Mouse (Mus musculus) spleen, postnatal 10 days (tissue): ENCODE measurements around the gene Gm10300.
A peak's percentile ranks its signal among the peaks of the same experiment; 100 is the strongest.

ENCODE experiments used
- DNase-seq, 2 experiments: peaks; one replicate each; pipeline ENCODE4 v3.0.0; 2021 to 2022; ENCODE audit warnings: low spot score in 2 of 2

Gm10300 gene

GRCm38 (mm10) chr4:132051321-132052275 is 22.9 kb upstream of the Gm10300 start:
- DNase-seq, result no peak

DNA sequence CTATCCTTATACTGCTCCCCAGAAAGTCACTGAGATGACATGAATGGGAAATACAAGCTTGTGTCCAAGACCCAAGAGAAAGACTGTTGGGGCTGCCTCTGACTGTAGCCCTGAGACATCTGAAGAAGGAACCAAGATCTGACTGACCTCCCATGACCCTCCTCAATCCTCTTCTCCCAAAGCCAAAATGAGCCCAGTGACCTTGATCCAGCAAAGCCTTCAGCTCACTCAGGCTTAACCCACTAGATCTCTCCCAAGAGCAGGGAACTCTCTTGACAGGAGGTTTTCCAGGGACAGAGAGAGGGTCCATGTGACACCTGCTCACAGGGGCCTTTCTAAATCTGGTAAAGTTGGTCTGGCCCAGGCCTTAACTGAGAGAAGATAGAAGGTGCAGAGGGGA is 17.2 kb upstream of the Gm10300 start:
- no peak for DNase-seq

- DNase-seq, result no peak
Observed at GRCm38 (mm10) chr4:132059541-132059940, 15.0 kb upstream of the Gm10300 start.

DNA sequence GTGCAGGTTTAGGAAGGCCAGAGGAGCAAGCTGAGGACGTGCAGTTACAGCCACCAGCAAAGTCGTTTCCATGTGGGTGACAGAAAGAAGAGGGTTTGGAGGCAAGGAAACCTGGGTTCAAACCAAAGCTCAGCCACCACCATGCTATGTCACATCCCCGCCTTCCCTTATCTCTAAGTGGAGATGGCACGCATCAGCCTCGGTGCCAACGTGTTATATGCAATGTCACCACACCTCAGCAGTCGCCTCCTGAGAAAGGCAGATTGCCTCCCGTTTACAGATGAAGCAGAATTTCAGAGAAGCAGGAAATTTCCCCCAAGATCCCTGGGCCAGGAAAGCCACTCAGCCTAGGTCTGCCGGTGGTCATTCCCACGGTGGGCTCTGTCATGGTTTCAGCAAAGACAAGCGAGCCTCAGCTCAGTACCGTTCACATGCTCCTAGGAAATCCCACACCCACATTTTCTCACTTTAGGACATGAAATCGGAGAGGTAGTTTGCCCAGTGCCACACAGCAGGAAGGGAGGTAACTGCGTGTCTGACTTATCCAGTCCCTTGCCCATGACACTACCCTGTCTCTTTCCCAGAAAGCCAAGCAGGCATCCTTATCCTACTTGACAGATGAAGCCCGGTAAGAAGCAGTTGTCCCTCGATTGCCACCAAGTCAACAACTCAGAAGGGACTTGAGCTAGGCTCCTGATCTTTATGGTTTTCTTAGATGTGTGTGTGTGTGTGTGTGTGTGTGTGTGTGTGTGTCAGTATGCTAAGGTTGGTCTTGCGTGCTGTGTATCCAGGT is 14.3 kb upstream of the Gm10300 start:
- DNase-seq, result peak; percentile 69 to 76

GRCm38 (mm10) chr4:132062289-132062688 is 12.2 kb upstream of the Gm10300 start:
- no peak for DNase-seq

GRCm38 (mm10) chr4:132062934-132063884 is 11.3 kb upstream of the Gm10300 start:
- no peak for DNase-seq

GRCm38 (mm10) chr4:132064550-132064949 is 9.9 kb upstream of the Gm10300 start:
- peak in 1 of 2 experiments; percentile 29 for DNase-seq

DNA sequence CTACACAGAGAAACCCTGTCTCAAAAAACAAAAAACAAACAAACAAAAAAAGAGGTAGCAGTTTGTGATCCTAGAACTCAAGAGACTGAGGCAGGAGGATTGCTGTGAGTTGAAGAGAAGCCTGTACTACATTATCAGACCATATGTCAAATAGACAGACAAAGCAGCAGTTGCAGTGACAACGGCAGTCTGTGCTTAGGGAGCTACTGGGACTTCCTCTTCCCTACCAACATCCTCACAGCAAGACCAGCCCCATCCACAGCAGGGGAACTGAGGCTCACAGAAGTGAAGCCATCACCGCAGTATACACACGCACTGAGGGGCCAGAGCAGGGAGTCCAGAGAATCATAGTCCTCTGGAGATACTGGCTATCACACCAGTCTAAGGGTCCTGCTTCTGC is 8.9 kb upstream of the Gm10300 start:
- DNase-seq, result peak in 1 of 2 experiments; percentile 22

GRCm38 (mm10) chr4:132066101-132066773 is 8.3 kb upstream of the Gm10300 start:
- peak; percentile 47 to 61 for DNase-seq

- peak in 1 of 2 experiments; percentile 34 for DNase-seq
Observed at GRCm38 (mm10) chr4:132067112-132067937, 7.2 kb upstream of the Gm10300 start.

- DNase-seq, result no peak
Observed at GRCm38 (mm10) chr4:132067938-132068235, 6.6 kb upstream of the Gm10300 start.

GRCm38 (mm10) chr4:132071674-132072073 is 2.8 kb upstream of the Gm10300 start:
- DNase-seq, result no peak

DNA sequence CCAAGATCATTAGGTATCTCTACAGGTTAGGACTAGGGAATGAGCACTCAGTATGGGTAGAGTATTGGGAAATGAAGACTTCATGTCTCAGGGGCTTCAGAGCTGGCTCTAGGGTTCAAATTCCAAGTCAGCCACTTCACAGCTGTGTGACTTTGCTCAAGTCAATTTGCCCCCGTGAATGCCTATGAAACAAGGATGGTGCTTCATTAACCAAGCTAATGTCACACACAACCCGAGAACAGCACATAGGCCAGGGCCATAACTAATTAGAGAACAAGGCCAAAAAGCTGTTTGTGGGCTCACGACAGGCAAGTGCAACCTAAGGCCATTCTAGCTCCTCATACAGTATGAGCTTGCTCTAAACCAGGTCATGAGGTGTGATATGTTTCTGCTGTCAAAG is 2.3 kb upstream of the Gm10300 start:
- peak in 1 of 2 experiments; percentile 23 for DNase-seq

DNA sequence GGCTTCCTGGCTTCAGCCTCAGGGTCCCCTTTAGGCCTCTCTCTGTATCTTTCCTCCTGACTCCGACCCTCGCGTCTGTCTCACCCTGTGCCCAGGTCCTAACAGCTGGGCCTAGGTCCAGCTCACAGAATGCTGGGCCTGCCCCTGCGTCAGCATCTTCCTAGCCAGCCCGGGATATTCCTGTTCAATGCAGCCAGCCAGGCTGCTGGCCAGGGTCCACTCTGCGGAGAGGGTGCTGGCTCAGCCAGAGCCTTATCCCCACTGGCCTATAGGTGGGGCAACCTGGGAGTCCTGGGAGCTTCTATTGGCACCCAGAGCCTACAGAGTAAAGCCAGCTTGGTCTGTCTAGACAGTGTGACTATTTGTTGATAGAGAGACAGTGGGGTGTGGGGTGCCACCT is 1.6 kb upstream of the Gm10300 start:
- peak; percentile 41 to 63 for DNase-seq

GRCm38 (mm10) chr4:132074933-132075769 is 654 bp downstream of the Gm10300 start, which contains the start of gene Epb41:
Gene Epb41, minus strand, starts transcription at chr4:132075321.
- peak; percentile 100 for DNase-seq

GRCm38 (mm10) chr4:132075796-132076195 is 1.3 kb downstream of the Gm10300 start:
- DNase-seq, result no peak

GRCm38 (mm10) chr4:132076480-132077405 is 2.2 kb downstream of the Gm10300 start:
- peak; percentile 76 to 93 for DNase-seq

GRCm38 (mm10) chr4:132077445-132077844 is 2.9 kb downstream of the Gm10300 start:
- DNase-seq, result peak in 1 of 2 experiments; percentile 84
